Mouse (Mus musculus): ENCODE data around the gene Adgre1.

DNA sequence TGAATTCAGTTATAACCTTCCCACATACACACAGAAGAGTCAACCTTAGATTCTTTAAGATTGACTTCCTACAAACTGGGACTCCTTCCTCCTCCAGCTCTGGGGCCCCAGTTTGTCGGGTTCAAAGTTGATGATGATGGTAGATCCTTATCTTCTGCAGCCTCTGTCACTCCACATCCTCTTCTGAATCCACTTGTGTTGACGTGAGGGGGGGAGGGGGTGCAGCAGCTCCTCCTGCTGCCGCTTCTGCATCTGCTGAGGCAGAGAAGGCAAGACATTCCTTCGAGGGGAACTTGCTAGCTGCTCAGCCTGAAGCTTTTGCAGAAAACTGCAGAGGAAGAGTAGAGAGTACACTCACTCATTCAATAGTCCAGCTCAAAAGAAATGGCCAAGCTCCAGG, 16.9 kb upstream of the Adgre1 start:
- TF ChIP-seq CTCF (IDR thresholded peaks at IDR 0.05; ENCODE audit: low read depth, low read length) (no peak), POLR2AphosphoS5 (IDR thresholded peaks at IDR 0.05; ENCODE audit: insufficient replicate concordance, low read depth, low read length) (no peak), TAL1 (conservative IDR thresholded peaks at IDR 0.05; ENCODE audit: low read depth, low read length) (no peak), GATA1 (IDR thresholded peaks at IDR 0.05; ENCODE audit: borderline replicate concordance, low read length) (no peak)
